20 mouse cellular contexts compared by ENCODE assay signal in the genomic region with DNA sequence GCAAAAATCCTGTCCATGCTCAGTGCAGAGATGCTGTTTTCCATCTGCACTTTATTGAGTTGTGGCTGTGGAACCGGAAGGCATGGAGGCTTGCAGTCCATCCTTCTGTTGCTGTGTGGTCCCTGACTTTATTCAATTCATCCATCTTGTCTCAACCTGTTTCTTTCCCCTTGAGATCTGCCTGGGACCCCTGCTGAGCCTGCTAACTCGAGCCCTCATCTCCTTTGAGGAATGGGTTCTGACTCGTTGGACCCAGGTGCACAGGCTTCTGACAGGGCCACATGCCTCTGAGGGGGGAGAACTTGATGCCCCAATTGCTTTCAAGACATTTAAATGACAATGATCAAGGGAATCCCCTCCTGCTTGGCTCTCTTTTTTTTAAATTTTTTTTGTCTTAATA.
"Had no signal": no experiment of that assay in that cellular context is flagged by ENCODE, and none has a peak within 500 bp of the region (broad histone marks: within the 10 kb centered on the region; RNA-seq: fewer than 3 reads in every experiment).

No protein-coding gene starts in this region.

- ATAC-seq: midbrain, embryonic 13.5 days; midbrain, embryonic 15.5 days had no signal

- H3K27ac ChIP-seq: macrophage; midbrain, embryonic 13.5 days; midbrain, embryonic 15.5 days; neural tube, embryonic 13.5 days; neural tube, embryonic 15.5 days; stomach, embryonic 15.5 days; stomach, postnatal 0 days had no signal

- DNase-seq: lung, adult 18-20 months; lung, embryonic 14.5 days; lung, postnatal 14 days; lung, postnatal 36 days; retina, postnatal 1 day; right cerebral cortex, adult 18-20 months; right cerebral cortex, postnatal 14 days; thymus, adult 2 months; thymus, postnatal 25 days; thymus, postnatal 4 days had no signal

- H3K27me3 ChIP-seq: megakaryocyte, embryonic 14.5 days; midbrain, embryonic 13.5 days; midbrain, embryonic 15.5 days; neural tube, embryonic 13.5 days; neural tube, embryonic 15.5 days; stomach, embryonic 15.5 days had no signal

- H3K4me3 ChIP-seq: megakaryocyte, embryonic 14.5 days; midbrain, embryonic 13.5 days; midbrain, embryonic 15.5 days; myocyte; neural tube, embryonic 13.5 days; neural tube, embryonic 15.5 days; stomach, embryonic 15.5 days had no signal

- H3K9ac ChIP-seq: lung, embryonic 14.5 days; midbrain, embryonic 13.5 days; midbrain, embryonic 15.5 days; neural tube, embryonic 13.5 days; neural tube, embryonic 15.5 days; stomach, embryonic 15.5 days had no signal

- H3K4me2 ChIP-seq: lung, embryonic 14.5 days; midbrain, embryonic 11.5 days; midbrain, embryonic 13.5 days; midbrain, embryonic 15.5 days; neural tube, embryonic 13.5 days; neural tube, embryonic 15.5 days; stomach, embryonic 15.5 days had no signal

- H3K9me3 ChIP-seq: megakaryocyte, embryonic 14.5 days; midbrain, embryonic 13.5 days; midbrain, embryonic 15.5 days; neural tube, embryonic 13.5 days; neural tube, embryonic 15.5 days; stomach, embryonic 15.5 days had no signal

- H3K36me3 ChIP-seq: midbrain, embryonic 13.5 days; midbrain, embryonic 15.5 days; neural tube, embryonic 13.5 days; neural tube, embryonic 15.5 days; stomach, embryonic 15.5 days had no signal
